Mouse (Mus musculus): ENCODE data around the gene Dusp21. TPM values are rescaled to one million over a fixed set of nuclear protein-coding genes. Genes with fewer than 3 reads are reported as not detected.

Gene Dusp21
- polyA plus RNA-seq (2015; fragmentation: Illumina TruSeq; extraction: RNeasy Lipid Tissue Mini Kit (QIAGEN cat#74804); ENCODE audit: insufficient read depth, low replicate concordance), result not detected

DNA sequence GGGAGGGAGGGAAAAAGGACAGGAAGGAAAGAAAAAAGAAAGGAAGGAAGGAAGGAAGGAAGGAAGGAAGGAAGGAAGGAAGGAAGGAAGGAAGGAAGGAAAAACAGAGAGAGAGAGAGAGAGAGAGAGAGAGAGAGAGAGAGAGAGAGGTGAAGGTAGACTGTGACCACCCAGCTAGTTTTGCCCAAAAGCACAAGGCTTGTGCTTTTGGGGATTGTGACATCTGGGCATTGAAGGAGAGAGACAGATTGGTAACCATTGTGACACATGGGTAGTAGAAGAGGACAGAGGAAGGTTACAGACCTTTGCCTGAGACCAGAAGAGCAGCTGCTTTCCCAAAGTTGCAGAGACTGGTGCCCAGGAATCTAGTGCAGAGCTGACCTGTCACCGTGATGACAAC is at the start of gene Dusp21:
Gene Dusp21, plus strand, starts transcription at position 301 of the 400 bp plus-strand sequence.

DNA sequence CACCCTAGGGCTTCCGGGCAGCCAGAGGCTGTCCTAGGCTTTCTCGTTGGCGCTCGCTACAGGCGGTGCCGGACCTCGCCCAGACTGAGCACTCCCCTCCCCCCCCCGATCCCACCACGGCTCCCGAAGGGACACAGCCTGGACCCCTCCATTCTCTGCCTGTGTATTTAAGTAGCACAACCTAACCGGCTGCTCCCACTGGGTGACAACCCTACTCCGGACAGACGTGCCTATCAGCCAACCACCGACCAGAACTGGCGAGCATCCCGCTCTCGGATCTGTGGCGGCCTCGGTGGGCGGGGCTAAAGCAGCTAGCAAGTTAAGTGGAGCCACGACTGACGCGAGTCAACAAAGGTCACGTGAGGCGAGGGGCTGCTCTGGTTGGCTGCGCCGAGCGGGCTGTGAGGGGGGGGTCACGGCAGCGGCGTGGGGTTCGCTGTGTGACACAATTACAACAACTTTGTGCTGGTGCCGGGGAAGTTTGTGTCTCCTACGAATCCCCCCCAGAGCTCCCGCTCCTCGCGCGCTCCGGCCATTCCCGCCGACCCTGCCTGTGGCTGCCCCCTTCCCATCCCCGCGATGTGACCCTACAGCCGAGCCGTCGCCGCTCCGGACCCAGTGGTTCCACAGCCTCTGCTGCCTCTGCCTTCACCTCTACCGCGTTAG is 16.7 kb downstream of the Dusp21 start, which contains the start of gene Kdm6a:
Gene Kdm6a, plus strand, starts transcription at position 384 of the 666 bp plus-strand sequence.

Other genes starting within 250 kb of the Dusp21 start
- 61.1 TPM for gene Kdm6a, start 16.7 kb downstream of the Dusp21 start, polyA plus RNA-seq (2015; fragmentation: Illumina TruSeq; extraction: RNeasy Lipid Tissue Mini Kit (QIAGEN cat#74804); ENCODE audit: insufficient read depth, low replicate concordance)